Mouse (Mus musculus) kidney, adult 9 months (tissue): ENCODE results near the gene Acsm2.
A peak's percentile ranks its signal among the peaks of the same experiment; 100 is the strongest.

Source experiments
- DNase-seq: peaks from one replicate; pipeline ENCODE4 v3.0.0; 2022

Gene Acsm2

GRCm38 (mm10) chr7:119554040-119554439 lies at the start of gene Acsm2:
Acsm2 (plus strand) TSS chr7:119554340.
- no peak for DNase-seq

DNA sequence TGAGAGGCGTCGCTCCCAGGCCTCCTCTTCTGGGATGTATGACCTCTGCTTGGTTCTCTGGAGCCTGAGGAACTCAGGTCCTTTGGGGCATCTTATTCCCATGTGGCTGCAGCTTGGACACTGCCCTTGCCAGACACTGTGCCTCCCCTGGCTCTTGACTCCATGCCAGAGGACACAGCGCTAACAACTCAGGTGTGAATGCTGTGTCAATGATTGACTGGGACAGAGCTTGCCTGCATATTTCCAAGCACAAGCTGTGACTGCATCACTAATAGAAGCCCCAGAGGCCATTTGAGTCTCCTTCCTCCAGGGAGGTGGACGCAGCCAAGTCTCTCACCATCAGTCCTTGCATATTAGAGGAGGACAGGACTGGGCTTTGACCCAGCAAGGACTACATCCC lies 43.0 kb upstream of the Acsm2 start:
- peak; percentile 98 for DNase-seq

- peak; percentile 94 for DNase-seq
Measured at GRCm38 (mm10) chr7:119513056-119513455, 41.1 kb upstream of the Acsm2 start.

GRCm38 (mm10) chr7:119515492-119516271 lies 38.5 kb upstream of the Acsm2 start:
- peak; percentile 79 for DNase-seq

DNA sequence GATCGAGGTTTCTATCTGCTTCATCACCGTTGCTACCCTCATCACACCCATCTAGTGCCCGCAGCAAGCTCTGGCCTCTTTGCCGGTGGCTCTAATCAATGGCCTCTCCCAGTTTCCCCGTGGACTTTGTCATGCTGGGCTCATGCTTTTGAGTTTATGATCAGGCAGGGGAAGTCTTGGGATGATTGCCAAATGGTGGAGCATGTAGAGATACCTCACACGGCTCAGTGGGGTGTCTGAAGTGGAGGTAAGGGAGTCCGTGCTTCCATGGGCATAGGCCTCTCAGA lies 37.9 kb upstream of the Acsm2 start:
- DNase-seq, result no peak

DNA sequence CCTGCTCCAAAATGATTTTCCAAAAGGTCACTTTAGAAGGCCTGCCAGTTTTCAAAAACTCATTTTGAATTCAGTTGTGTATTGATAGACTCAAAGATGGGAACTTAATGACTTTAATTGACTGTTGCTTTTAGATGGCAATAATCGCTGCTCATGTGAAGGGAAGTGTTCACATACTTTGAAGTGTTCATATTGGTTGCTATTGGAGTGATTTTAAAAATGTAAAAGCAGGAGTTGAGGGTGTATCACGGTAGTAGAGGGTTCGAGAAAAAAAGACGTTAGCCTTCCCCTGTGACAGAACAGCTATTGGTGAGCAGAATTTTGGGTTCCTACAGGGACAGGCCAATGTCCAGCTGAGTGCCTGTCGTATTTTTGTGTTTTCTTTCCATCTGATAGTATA lies 35.0 kb upstream of the Acsm2 start, which contains the start of gene Acsm5:
Gene Acsm5 (plus strand): TSS at position 301 of the 400 bp plus-strand sequence.
- no peak for DNase-seq

- DNase-seq, result peak; percentile 95
Measured at GRCm38 (mm10) chr7:119519654-119520053, 34.5 kb upstream of the Acsm2 start.

- peak; percentile 95 for DNase-seq
Measured at GRCm38 (mm10) chr7:119521816-119522215, 32.3 kb upstream of the Acsm2 start.

DNA sequence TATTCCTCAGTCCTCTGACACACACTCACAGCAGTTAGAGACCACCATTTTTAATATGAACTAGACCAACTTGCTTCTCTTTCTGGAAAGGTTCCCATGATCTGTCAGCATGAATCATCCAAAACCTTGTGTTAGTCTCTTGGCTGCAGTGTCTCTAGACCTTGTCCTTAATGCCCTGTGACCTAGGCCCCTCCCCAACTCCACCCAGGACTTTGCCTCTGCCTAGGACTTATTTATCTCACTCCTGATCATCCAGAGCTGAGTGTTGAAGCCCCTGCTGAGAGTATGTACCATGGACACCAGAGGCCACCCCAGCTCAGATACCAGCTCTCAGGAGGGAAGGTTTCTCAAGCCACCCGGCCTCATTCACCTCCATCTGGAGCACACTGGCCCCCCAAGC lies 31.8 kb upstream of the Acsm2 start:
- DNase-seq, result peak; percentile 91

- DNase-seq, result no peak
Measured at GRCm38 (mm10) chr7:119523389-119523788, 30.8 kb upstream of the Acsm2 start, which contains the start of gene Pdilt. Pdilt (minus strand) TSS chr7:119523489.

DNA sequence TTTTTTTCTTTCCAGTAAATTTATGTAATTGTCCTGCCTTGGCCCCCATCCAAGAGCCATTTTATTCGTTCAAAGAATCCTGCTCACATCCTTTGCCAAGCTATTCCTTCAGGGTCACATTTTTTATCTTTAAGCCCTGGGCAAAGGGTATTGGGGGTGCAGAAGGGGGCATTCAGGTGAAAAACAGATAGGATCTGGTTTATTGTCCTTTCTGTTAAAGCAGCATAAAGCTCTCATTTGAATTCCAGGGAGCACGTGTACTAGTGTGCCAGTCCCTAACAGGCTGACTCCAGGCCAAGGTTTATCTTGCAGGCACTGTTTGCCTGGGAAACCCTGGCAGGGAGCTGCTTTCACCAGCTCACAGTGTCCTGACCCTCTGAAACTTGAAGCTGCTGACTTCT lies 28.3 kb upstream of the Acsm2 start:
- peak; percentile 90 for DNase-seq

GRCm38 (mm10) chr7:119526486-119526885 lies 27.7 kb upstream of the Acsm2 start:
- no peak for DNase-seq

GRCm38 (mm10) chr7:119527135-119527534 lies 27.0 kb upstream of the Acsm2 start:
- DNase-seq, result no peak

GRCm38 (mm10) chr7:119527548-119527947 lies 26.6 kb upstream of the Acsm2 start:
- peak; percentile 78 for DNase-seq

DNA sequence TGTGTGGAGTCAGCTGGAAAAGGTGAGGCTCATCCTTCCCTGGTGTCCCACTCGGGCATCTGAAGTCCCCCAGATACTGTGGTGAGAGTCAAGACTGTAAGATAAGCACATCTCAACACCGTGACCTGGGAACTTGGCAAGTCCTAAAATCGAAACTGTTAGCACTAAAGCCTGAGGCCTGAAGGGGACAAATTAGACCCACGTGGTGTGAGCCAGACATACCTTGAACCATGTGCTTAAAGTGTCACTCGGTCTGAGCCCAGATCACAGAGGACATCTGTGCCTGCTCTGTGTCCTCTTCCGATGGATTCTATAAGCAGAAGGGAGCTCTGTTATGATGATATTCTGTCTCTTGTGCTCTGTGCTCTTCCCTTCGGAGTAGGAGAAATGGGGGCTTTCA lies 25.5 kb upstream of the Acsm2 start:
- DNase-seq, result no peak

DNA sequence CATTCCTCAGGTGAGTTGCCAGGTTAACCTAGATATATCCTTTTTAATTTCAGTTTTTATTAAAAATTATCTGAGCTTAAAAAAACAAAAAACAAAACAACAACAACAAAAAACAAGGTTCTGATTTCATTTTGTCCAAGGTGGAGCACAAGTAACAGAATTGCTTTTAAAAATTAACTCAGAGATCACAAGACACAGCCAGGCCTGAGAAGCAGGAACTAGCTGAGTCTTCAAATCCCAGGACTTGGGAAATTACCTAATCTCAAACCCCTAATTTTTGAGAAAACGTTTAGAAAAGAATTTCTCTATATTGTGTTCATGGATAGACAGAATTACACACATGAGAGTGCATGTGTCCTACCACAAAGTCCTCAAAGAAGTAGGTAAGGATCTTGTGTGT lies 21.2 kb upstream of the Acsm2 start:
- peak; percentile 67 for DNase-seq

DNA sequence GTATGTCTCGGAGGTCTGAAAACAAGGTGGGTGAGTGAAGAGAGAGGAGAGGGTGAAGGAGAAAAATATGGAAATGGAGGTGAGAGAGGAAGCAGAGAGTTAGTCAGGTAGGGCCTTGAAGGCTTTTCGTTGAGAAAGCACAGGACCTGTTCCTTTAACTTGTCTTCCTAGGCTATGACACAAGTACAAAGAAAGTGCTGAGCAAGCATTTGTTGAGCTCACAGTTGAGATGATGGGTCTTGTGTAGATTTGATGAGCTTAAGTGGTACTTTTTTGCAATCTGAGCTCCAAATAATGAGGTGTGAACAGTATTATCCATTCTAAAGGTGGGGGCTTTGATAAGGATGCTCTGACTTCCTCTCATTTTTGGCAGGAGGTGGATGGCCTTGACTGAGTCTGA lies 19.8 kb upstream of the Acsm2 start:
- no peak for DNase-seq

GRCm38 (mm10) chr7:119542445-119542844 lies 11.7 kb upstream of the Acsm2 start:
- DNase-seq, result no peak

DNA sequence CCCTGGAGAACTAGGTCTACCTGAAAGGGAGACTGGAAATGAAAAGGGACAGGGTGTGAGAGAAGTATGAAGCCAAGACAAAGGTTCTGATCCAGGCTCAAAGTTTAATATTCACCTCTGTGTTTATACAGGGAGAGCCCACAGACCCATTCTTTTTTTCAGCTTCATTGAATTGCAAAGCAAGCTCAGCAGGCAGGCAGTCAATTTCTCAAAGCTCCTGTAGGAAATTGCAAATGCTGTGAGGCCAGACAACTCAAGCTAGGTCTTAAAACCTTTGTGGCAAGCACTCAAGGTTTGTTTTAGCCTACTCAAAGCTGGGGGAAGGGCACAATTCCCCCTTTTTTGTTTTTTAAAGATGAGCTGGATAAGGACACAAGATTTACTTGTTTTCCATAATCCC lies 8.6 kb upstream of the Acsm2 start:
- no peak for DNase-seq

GRCm38 (mm10) chr7:119550471-119551222 lies 3.5 kb upstream of the Acsm2 start:
- peak; percentile 81 for DNase-seq

DNA sequence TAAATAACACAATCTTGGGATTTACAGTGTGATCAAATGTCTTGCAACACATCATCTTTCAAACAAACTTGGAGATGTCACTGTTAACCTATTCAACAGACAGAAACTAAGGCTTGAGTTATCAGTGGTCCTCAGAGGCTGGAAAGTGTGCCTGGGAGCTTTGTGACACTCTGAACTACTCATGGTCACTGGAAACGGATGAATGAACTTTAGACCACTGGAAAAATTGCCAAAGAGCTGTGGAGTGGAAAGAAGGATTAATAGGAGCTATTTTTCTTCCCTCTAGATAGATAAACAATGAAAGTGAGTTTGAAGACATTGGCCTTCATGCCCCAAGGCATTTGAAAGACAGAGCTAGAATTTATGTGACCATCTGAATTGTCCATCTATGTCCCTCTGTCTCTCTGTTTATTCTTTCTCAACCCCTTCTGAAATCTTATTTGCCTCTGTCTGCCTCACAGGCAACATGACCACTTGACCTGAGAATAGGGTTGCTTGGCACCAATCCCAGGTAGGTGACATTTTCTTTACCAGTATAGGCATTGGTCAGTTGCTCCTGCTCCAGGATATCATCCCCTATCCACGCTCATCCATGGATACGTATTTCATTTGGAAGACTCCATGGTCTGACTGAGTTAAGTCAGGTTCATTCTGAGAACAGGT lies 5.8 kb downstream of the Acsm2 start:
- DNase-seq, result peak; percentile 88

- DNase-seq, result peak; percentile 81
Measured at GRCm38 (mm10) chr7:119560452-119560835, 6.3 kb downstream of the Acsm2 start.

DNA sequence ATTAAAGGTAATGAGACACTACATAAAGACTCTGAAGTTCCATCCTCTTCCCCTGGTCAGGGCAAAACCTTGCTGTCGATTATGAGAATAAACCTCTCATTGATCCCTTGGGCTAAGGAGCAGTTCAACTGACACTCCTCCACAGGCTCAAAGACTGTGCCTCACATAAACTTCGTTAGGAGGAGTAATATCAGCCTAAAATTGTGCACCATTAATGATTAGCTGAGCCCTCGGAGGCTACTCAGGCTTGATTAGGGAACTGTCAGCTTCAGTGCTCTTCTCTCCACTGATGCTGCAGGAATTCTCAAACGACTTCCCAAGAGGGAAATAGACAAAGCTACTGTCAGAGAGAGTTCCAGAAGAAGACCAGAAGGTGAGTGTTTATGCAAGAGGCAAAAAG lies 7.3 kb downstream of the Acsm2 start:
- peak; percentile 78 for DNase-seq

DNA sequence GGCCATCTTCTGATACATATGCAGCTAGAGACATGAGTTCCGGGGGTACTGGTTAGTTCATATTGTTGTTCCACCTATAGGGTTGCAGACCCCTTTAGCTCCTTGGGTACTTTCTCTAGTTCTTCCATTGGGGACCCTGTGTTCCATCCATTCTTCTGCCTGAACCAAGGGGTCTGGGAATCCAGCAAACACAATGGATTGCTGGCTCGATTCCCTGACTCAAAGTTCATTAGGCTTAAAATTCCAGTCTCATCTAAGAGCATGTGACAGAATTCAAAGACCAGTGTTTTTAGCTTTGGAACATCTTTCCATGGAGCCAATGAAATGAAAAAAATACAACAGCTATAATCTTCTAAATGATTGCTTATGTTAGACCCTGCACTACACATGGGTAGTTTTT lies 8.3 kb downstream of the Acsm2 start:
- DNase-seq, result peak; percentile 76
